Mouse (Mus musculus): ENCODE measurements around the gene Ldhb. TPM values are rescaled to one million over a fixed set of nuclear protein-coding genes. Genes with fewer than 3 reads are reported as not detected.
A peak's percentile ranks its signal among the peaks of the same experiment; 100 is the strongest.
"Not testable (repeated sequence)": the region's sequence is repeated elsewhere in the genome, so short reads cannot be mapped to it uniquely, and the experiment has no call there.

The Ldhb gene
- polyA plus RNA-seq, 1 experiment from 2014 or later = 578 TPM

- Histone ChIP-seq H3K4me2 (replicated peaks; ENCODE audit: low read depth, low read length) (no peak overlapping the region), H3K36me3 (ENCODE audit: control insufficient read depth, insufficient read depth, low read length) (no peaks in the 10 kb centered on the region), H3K4me3 (ENCODE audit: low read length) (no peak overlapping the region), H3K9ac (ENCODE audit: low read depth, low read length) (peak overlapping the region; percentile 7; the same call in 1 of the 2 replicates), H3K9me3 (ENCODE audit: control insufficient read depth, low read length) (no peaks in the 10 kb centered on the region), H3K27me3 (ENCODE audit: control insufficient read depth, insufficient read depth, low read length) (no peaks in the 10 kb centered on the region), H3K27ac (ENCODE audit: low read depth, low read length) (no peak overlapping the region), H3K4me1 (ENCODE audit: control insufficient read depth, insufficient read depth, low read length) (no peaks in the 10 kb centered on the region; the same call in 1 of the 2 replicates)
- ATAC-seq (ENCODE audit: low FRiP score, low TSS enrichment) = peak; percentile 68
- WGBS = 7% methylated on average over 4 of the region's 4 CpGs
Observed at GRCm38 (mm10) chr6:142524635-142525308, 17.0 kb upstream of the Ldhb start.

- no peaks in the 10 kb centered on the region for H3K9me3 ChIP-seq (ENCODE audit: control insufficient read depth, low read length)
- no peaks in the 10 kb centered on the region for H3K27me3 ChIP-seq (ENCODE audit: control insufficient read depth, insufficient read depth, low read length)
- H3K36me3 ChIP-seq (ENCODE audit: control insufficient read depth, insufficient read depth, low read length) = no peaks in the 10 kb centered on the region
- H3K4me1 ChIP-seq (ENCODE audit: control insufficient read depth, insufficient read depth, low read length) = no peaks in the 10 kb centered on the region
- no peak overlapping the region for H3K4me2 ChIP-seq (replicated peaks; ENCODE audit: low read depth, low read length)
- no peak for ATAC-seq (ENCODE audit: low FRiP score, low TSS enrichment)
- H3K27ac ChIP-seq (ENCODE audit: low read depth, low read length) = no peak overlapping the region
- no peak overlapping the region for H3K4me3 ChIP-seq (ENCODE audit: low read length)
- 83% methylated on average over 12 of the region's 12 CpGs for WGBS
- no peak overlapping the region for H3K9ac ChIP-seq (ENCODE audit: low read depth, low read length)
Observed at GRCm38 (mm10) chr6:142521591-142522110, 13.9 kb upstream of the Ldhb start.

GRCm38 (mm10) chr6:142519110-142519509, 11.4 kb upstream of the Ldhb start:
- WGBS = 16% methylated on average over 6 of the region's 6 CpGs
- H3K27ac ChIP-seq (ENCODE audit: low read depth, low read length) = no peak overlapping the region
- H3K36me3 ChIP-seq (ENCODE audit: control insufficient read depth, insufficient read depth, low read length) = no peaks in the 10 kb centered on the region
- no peaks in the 10 kb centered on the region for H3K9me3 ChIP-seq (ENCODE audit: control insufficient read depth, low read length)
- H3K4me3 ChIP-seq (ENCODE audit: low read length) = no peak overlapping the region
- no peaks in the 10 kb centered on the region for H3K27me3 ChIP-seq (ENCODE audit: control insufficient read depth, insufficient read depth, low read length)
- H3K4me1 ChIP-seq (ENCODE audit: control insufficient read depth, insufficient read depth, low read length) = no peaks in the 10 kb centered on the region
- H3K9ac ChIP-seq (ENCODE audit: low read depth, low read length) = no peak overlapping the region
- ATAC-seq (ENCODE audit: low FRiP score, low TSS enrichment) = peak; percentile 61
- no peak overlapping the region for H3K4me2 ChIP-seq (replicated peaks; ENCODE audit: low read depth, low read length)

- not testable (repeated sequence) for H3K27me3 ChIP-seq (ENCODE audit: control insufficient read depth, insufficient read depth, low read length); H3K36me3 ChIP-seq (ENCODE audit: control insufficient read depth, insufficient read depth, low read length); H3K4me2 ChIP-seq (replicated peaks; ENCODE audit: low read depth, low read length); H3K9ac ChIP-seq (ENCODE audit: low read depth, low read length); H3K9me3 ChIP-seq (ENCODE audit: control insufficient read depth, low read length); ATAC-seq (ENCODE audit: low FRiP score, low TSS enrichment); H3K4me3 ChIP-seq (ENCODE audit: low read length); H3K27ac ChIP-seq (ENCODE audit: low read depth, low read length)
- 0 out of 2 replicates have a peak, but pooled peaks cover 10% of the 10 kb centered on the region for H3K4me1 ChIP-seq (ENCODE audit: control insufficient read depth, insufficient read depth, low read length)
- WGBS = 76% methylated on average over 9 of the region's 9 CpGs
Observed at GRCm38 (mm10) chr6:142515379-142515778, 7.6 kb upstream of the Ldhb start.

GRCm38 (mm10) chr6:142514912-142515311, 7.2 kb upstream of the Ldhb start:
- no peak overlapping the region for H3K4me3 ChIP-seq (ENCODE audit: low read length)
- H3K4me1 ChIP-seq (ENCODE audit: control insufficient read depth, insufficient read depth, low read length) = 0 out of 2 replicates have a peak, but pooled peaks cover 10% of the 10 kb centered on the region
- H3K9ac ChIP-seq (ENCODE audit: low read depth, low read length) = no peak overlapping the region
- H3K9me3 ChIP-seq (ENCODE audit: control insufficient read depth, low read length) = no peaks in the 10 kb centered on the region
- H3K4me2 ChIP-seq (replicated peaks; ENCODE audit: low read depth, low read length) = no peak overlapping the region
- WGBS = 4% methylated on average over 10 of the region's 10 CpGs
- no peak overlapping the region for H3K27ac ChIP-seq (ENCODE audit: low read depth, low read length)
- no peak for ATAC-seq (ENCODE audit: low FRiP score, low TSS enrichment)
- H3K27me3 ChIP-seq (ENCODE audit: control insufficient read depth, insufficient read depth, low read length) = no peaks in the 10 kb centered on the region
- H3K36me3 ChIP-seq (ENCODE audit: control insufficient read depth, insufficient read depth, low read length) = no peaks in the 10 kb centered on the region

GRCm38 (mm10) chr6:142512902-142513301, 5.1 kb upstream of the Ldhb start:
- Histone ChIP-seq H3K36me3 (ENCODE audit: control insufficient read depth, insufficient read depth, low read length) (no peaks in the 10 kb centered on the region), H3K27me3 (ENCODE audit: control insufficient read depth, insufficient read depth, low read length) (no peaks in the 10 kb centered on the region), H3K9me3 (ENCODE audit: control insufficient read depth, low read length) (no peaks in the 10 kb centered on the region), H3K9ac (ENCODE audit: low read depth, low read length) (no peak overlapping the region), H3K4me2 (replicated peaks; ENCODE audit: low read depth, low read length) (no peak overlapping the region), H3K4me1 (ENCODE audit: control insufficient read depth, insufficient read depth, low read length) (0 out of 2 replicates have a peak, but pooled peaks cover 10% of the 10 kb centered on the region), H3K4me3 (ENCODE audit: low read length) (no peak overlapping the region), H3K27ac (ENCODE audit: low read depth, low read length) (no peak overlapping the region)
- WGBS = 66% methylated on average over 3 of the region's 3 CpGs
- no peak for ATAC-seq (ENCODE audit: low FRiP score, low TSS enrichment)

- Histone ChIP-seq H3K27ac (ENCODE audit: low read depth, low read length) (no peak overlapping the region), H3K4me1 (ENCODE audit: control insufficient read depth, insufficient read depth, low read length) (peaks cover 15% of the 10 kb centered on the region), H3K4me3 (ENCODE audit: low read length) (no peak overlapping the region), H3K36me3 (ENCODE audit: control insufficient read depth, insufficient read depth, low read length) (no peaks in the 10 kb centered on the region), H3K27me3 (ENCODE audit: control insufficient read depth, insufficient read depth, low read length) (no peaks in the 10 kb centered on the region), H3K9ac (ENCODE audit: low read depth, low read length) (no peak overlapping the region), H3K9me3 (ENCODE audit: control insufficient read depth, low read length) (no peaks in the 10 kb centered on the region), H3K4me2 (replicated peaks; ENCODE audit: low read depth, low read length) (no peak overlapping the region)
- ATAC-seq (ENCODE audit: low FRiP score, low TSS enrichment) = no peak
- 26% methylated on average over 12 of the region's 12 CpGs for WGBS
Observed at GRCm38 (mm10) chr6:142511516-142512135, 3.9 kb upstream of the Ldhb start.

GRCm38 (mm10) chr6:142508663-142509062, 906 bp upstream of the Ldhb start:
- H3K4me3 ChIP-seq (ENCODE audit: low read length) = no peak overlapping the region
- no peaks in the 10 kb centered on the region for H3K9me3 ChIP-seq (ENCODE audit: control insufficient read depth, low read length)
- 43% methylated on average over 4 of the region's 4 CpGs for WGBS
- peaks cover 33% of the 10 kb centered on the region for H3K4me1 ChIP-seq (ENCODE audit: control insufficient read depth, insufficient read depth, low read length)
- no peak overlapping the region for H3K27ac ChIP-seq (ENCODE audit: low read depth, low read length)
- H3K27me3 ChIP-seq (ENCODE audit: control insufficient read depth, insufficient read depth, low read length) = no peaks in the 10 kb centered on the region
- H3K9ac ChIP-seq (ENCODE audit: low read depth, low read length) = no peak overlapping the region
- no peak for ATAC-seq (ENCODE audit: low FRiP score, low TSS enrichment)
- peaks cover 8% of the 10 kb centered on the region; the same call in 1 of the 2 replicates for H3K36me3 ChIP-seq (ENCODE audit: control insufficient read depth, insufficient read depth, low read length)
- no peak overlapping the region for H3K4me2 ChIP-seq (replicated peaks; ENCODE audit: low read depth, low read length)

Data from kidney, embryonic 14.5 days (tissue).